In genomic region chr4:120601774-120602173, GRCm38 (mm10) we compare ENCODE assay signal across 36 mouse cellular contexts. TPM values are rescaled to one million over a fixed set of nuclear protein-coding genes. Genes with fewer than 3 reads are reported as not detected.
DNase-seq lines count a peak whose midpoint lies in the region; ATAC-seq and TF ChIP-seq lines count a peak whose summit lies in the region.
"Had no signal": no experiment of that assay in that cellular context is flagged by ENCODE, and none has a peak within 500 bp of the region (broad histone marks: within the 10 kb centered on the region; RNA-seq: fewer than 3 reads in every experiment).

No protein-coding gene starts in this region.

- no peak overlapping the region for H3K27ac ChIP-seq in heart, postnatal 0 days (ENCODE audit: low read depth)
- H3K27ac ChIP-seq in midbrain, embryonic 14.5 days (replicated peaks; ENCODE audit: low read depth, low read length): no peak overlapping the region
- H3K27ac ChIP-seq in midbrain, embryonic 13.5 days: no peak overlapping the region
- H3K27ac ChIP-seq in embryonic facial prominence, embryonic 14.5 days (replicated peaks; ENCODE audit: low read depth, low read length): no peak overlapping the region
- H3K27ac ChIP-seq: heart, adult 2 months; heart, embryonic 15.5 days; intestine, embryonic 15.5 days; kidney, postnatal 0 days; lung, embryonic 15.5 days; midbrain, embryonic 10.5 days; neural tube, embryonic 12.5 days had no signal

- H3K9ac ChIP-seq in heart, postnatal 0 days (replicated peaks; ENCODE audit: low read depth, low read length): no peak overlapping the region
- H3K9ac ChIP-seq in midbrain, embryonic 14.5 days (replicated peaks; ENCODE audit: low read length): no peak overlapping the region
- no peak overlapping the region for H3K9ac ChIP-seq in midbrain, embryonic 13.5 days (replicated peaks)
- no peak overlapping the region for H3K9ac ChIP-seq in embryonic facial prominence, embryonic 14.5 days (ENCODE audit: low read depth, low read length)
- H3K9ac ChIP-seq: heart, embryonic 15.5 days; intestine, embryonic 15.5 days; lung, embryonic 15.5 days; neural tube, embryonic 12.5 days had no signal

- no peak overlapping the region for H3K4me3 ChIP-seq in heart, postnatal 0 days (ENCODE audit: low read depth, low read length)
- H3K4me3 ChIP-seq in midbrain, embryonic 14.5 days (replicated peaks; ENCODE audit: low read depth, low read length): no peak overlapping the region
- no peak overlapping the region for H3K4me3 ChIP-seq in midbrain, embryonic 13.5 days (replicated peaks)
- no peak overlapping the region for H3K4me3 ChIP-seq in embryonic facial prominence, embryonic 14.5 days (ENCODE audit: low read depth, low read length)
- H3K4me3 ChIP-seq: heart, adult 2 months; heart, embryonic 15.5 days; intestine, embryonic 15.5 days; lung, embryonic 15.5 days; midbrain, embryonic 10.5 days; myocyte; neural tube, embryonic 12.5 days had no signal

- no peaks in the 10 kb centered on the region for H3K4me1 ChIP-seq in heart, postnatal 0 days (ENCODE audit: control insufficient read depth, insufficient read depth)
- H3K4me1 ChIP-seq in midbrain, embryonic 14.5 days (ENCODE audit: control insufficient read depth, insufficient read depth, low read length): 0 out of 2 replicates have a peak, but pooled peaks cover 2% of the 10 kb centered on the region
- peaks cover 10% of the 10 kb centered on the region; the same call in 1 of the 2 replicates for H3K4me1 ChIP-seq in midbrain, embryonic 13.5 days (replicated peaks)
- no peaks in the 10 kb centered on the region for H3K4me1 ChIP-seq in embryonic facial prominence, embryonic 14.5 days (ENCODE audit: control insufficient read depth, insufficient read depth, low read length)
- H3K4me1 ChIP-seq: intestine, embryonic 15.5 days; lung, embryonic 15.5 days; neural tube, embryonic 12.5 days had no signal

- H3K9me3 ChIP-seq in heart, postnatal 0 days (replicated peaks; ENCODE audit: control insufficient read depth, low read length): no peaks in the 10 kb centered on the region
- no peaks in the 10 kb centered on the region for H3K9me3 ChIP-seq in midbrain, embryonic 14.5 days (ENCODE audit: control insufficient read depth, low read length)
- no peaks in the 10 kb centered on the region for H3K9me3 ChIP-seq in midbrain, embryonic 13.5 days
- H3K9me3 ChIP-seq in embryonic facial prominence, embryonic 14.5 days (ENCODE audit: control insufficient read depth, low read length): no peaks in the 10 kb centered on the region
- H3K9me3 ChIP-seq: heart, embryonic 15.5 days; intestine, embryonic 15.5 days; lung, embryonic 15.5 days; midbrain, embryonic 10.5 days; neural tube, embryonic 12.5 days had no signal

- no peaks in the 10 kb centered on the region for H3K27me3 ChIP-seq in heart, postnatal 0 days (ENCODE audit: control insufficient read depth, insufficient read depth, low read length)
- H3K27me3 ChIP-seq in midbrain, embryonic 14.5 days (ENCODE audit: control insufficient read depth, insufficient read depth, low read length): no peaks in the 10 kb centered on the region
- no peaks in the 10 kb centered on the region for H3K27me3 ChIP-seq in midbrain, embryonic 13.5 days
- H3K27me3 ChIP-seq in embryonic facial prominence, embryonic 14.5 days (replicated peaks; ENCODE audit: control insufficient read depth, insufficient read depth, low read length): no peaks in the 10 kb centered on the region
- H3K27me3 ChIP-seq: heart, embryonic 15.5 days; intestine, embryonic 15.5 days; lung, embryonic 15.5 days; neural tube, embryonic 12.5 days had no signal

- no peak for TF ChIP-seq CTCF in heart, postnatal 0 days (IDR thresholded peaks at IDR 0.05; ENCODE audit: low read depth)

- no peak overlapping the region for H3K4me2 ChIP-seq in heart, postnatal 0 days (ENCODE audit: low read depth, low read length)
- H3K4me2 ChIP-seq in midbrain, embryonic 14.5 days (ENCODE audit: low read length): no peak overlapping the region
- H3K4me2 ChIP-seq in midbrain, embryonic 13.5 days (replicated peaks): no peak overlapping the region
- H3K4me2 ChIP-seq in embryonic facial prominence, embryonic 14.5 days (ENCODE audit: low read depth, low read length): no peak overlapping the region
- H3K4me2 ChIP-seq: heart, embryonic 15.5 days; intestine, embryonic 15.5 days; liver, embryonic 11.5 days; lung, embryonic 15.5 days; neural tube, embryonic 12.5 days had no signal

- ATAC-seq in heart, postnatal 0 days (ENCODE audit: insufficient read depth, low read depth): peak; percentile 68; the same call in 1 of the 2 replicates
- ATAC-seq in midbrain, embryonic 14.5 days (ENCODE audit: low FRiP score, low TSS enrichment): no peak
- ATAC-seq in midbrain, embryonic 13.5 days: no peak
- peak; percentile 65 for ATAC-seq in embryonic facial prominence, embryonic 14.5 days (ENCODE audit: low read depth)
- ATAC-seq: forebrain, embryonic 14.5 days; hindbrain, embryonic 16.5 days; intestine, embryonic 15.5 days had no signal

- TF ChIP-seq EP300 in heart, postnatal 0 days (IDR thresholded peaks at IDR 0.05; ENCODE audit: low read depth): no peak

- no peaks in the 10 kb centered on the region for H3K36me3 ChIP-seq in heart, postnatal 0 days (replicated peaks; ENCODE audit: control insufficient read depth, insufficient read depth, low read length)
- H3K36me3 ChIP-seq in midbrain, embryonic 14.5 days (ENCODE audit: control insufficient read depth, insufficient read depth, low read length): no peaks in the 10 kb centered on the region
- no peaks in the 10 kb centered on the region for H3K36me3 ChIP-seq in midbrain, embryonic 13.5 days
- H3K36me3 ChIP-seq in embryonic facial prominence, embryonic 14.5 days (ENCODE audit: control insufficient read depth, insufficient read depth, low read length): no peaks in the 10 kb centered on the region
- H3K36me3 ChIP-seq: heart, embryonic 15.5 days; intestine, embryonic 15.5 days; lung, embryonic 15.5 days; midbrain, embryonic 10.5 days; neural tube, embryonic 12.5 days had no signal

- peak; percentile 46 for DNase-seq in heart, postnatal 0 days (ENCODE audit: low spot score)
- no peak for DNase-seq in heart, adult 9 months (ENCODE audit: low spot score in 2 of 2)
- peak; percentile 21 for DNase-seq in midbrain, embryonic 14.5 days
- DNase-seq in embryonic facial prominence, embryonic 14.5 days (ENCODE audit: low spot score): peak; percentile 67
- no peak for DNase-seq in B cell, adult 2 months
- DNase-seq: adrenal gland, postnatal 25 days; cerebellum, adult 11-12 months; cerebellum, postnatal 10 days; gastrocnemius, postnatal 36 days; heart, adult 2 months; heart, postnatal 4 days; kidney, adult 2 months; layer of hippocampus, postnatal 36 days; right cerebral cortex, adult 18-20 months; thymus, postnatal 4 days had no signal

- 31% methylated on average over 1 of the region's 1 CpGs for WGBS in heart, postnatal 0 days
- WGBS in midbrain, embryonic 14.5 days: 78% methylated on average over 1 of the region's 1 CpGs
- 100% methylated on average over 1 of the region's 1 CpGs for WGBS in midbrain, embryonic 13.5 days
- WGBS in embryonic facial prominence, embryonic 14.5 days: 43% methylated on average over 1 of the region's 1 CpGs

RNA-seq across cellular contexts. Expression of gene Gm8439, which starts 13.2 kb away (rescaled TPM):
- total RNA-seq in heart, postnatal 0 days (2014; rRNA removed; ENCODE audit: low replicate concordance): not detected in 2 replicates
- polyA plus RNA-seq in heart, postnatal 0 days (2015; fragmentation: Nextera tagmentation; extraction: Ambion mirVana): 0.53 TPM in 1 of 2 replicates, not detected in the other
- not detected in 2 replicates for polyA plus RNA-seq in midbrain, embryonic 14.5 days (2014; fragmentation: Nextera tagmentation; extraction: Ambion mirVana)
- not detected in 2 replicates for polyA plus RNA-seq in midbrain, embryonic 13.5 days (2015; fragmentation: Nextera tagmentation; extraction: Ambion mirVana)
- polyA plus RNA-seq in embryonic facial prominence, embryonic 14.5 days (2014; fragmentation: Nextera tagmentation; extraction: Ambion mirVana): not detected in 2 replicates
- total RNA-seq: adrenal gland, adult 18-20 months; adrenal gland, postnatal 25 days; common myeloid progenitor, adult 5-6 weeks; gastrocnemius, postnatal 36 days; heart, adult 2 months; heart, postnatal 4 days; layer of hippocampus, postnatal 36 days; left cerebral cortex, postnatal 10 days; megakaryocyte progenitor cell, adult 5-6 weeks; MEL; midbrain, postnatal 0 days had no signal
- polyA plus RNA-seq: forebrain, embryonic 14.5 days; heart, adult 2 months; heart, embryonic 15.5 days; hindbrain, embryonic 16.5 days; intestine, embryonic 15.5 days; kidney, adult 2 months; large intestine, adult 2 months; limb, embryonic 11.5 days; liver, embryonic 11.5 days; lung, embryonic 15.5 days; midbrain, embryonic 10.5 days; midbrain, postnatal 0 days; myocyte; neural tube, embryonic 12.5 days; spleen, adult 2 months; thymus, postnatal 0 days had no signal

RNA-seq across cellular contexts. Expression of gene Ctps, which starts 31.7 kb away (rescaled TPM):
- 61.2 and 79.7 TPM in 2 replicates for total RNA-seq in heart, postnatal 0 days (2014; rRNA removed; ENCODE audit: low replicate concordance)
- 57.8 and 66.6 TPM in 2 replicates for polyA plus RNA-seq in heart, postnatal 0 days (2015; fragmentation: Nextera tagmentation; extraction: Ambion mirVana)
- 77.0 and 95.2 TPM in 2 replicates for polyA plus RNA-seq in midbrain, embryonic 14.5 days (2014; fragmentation: Nextera tagmentation; extraction: Ambion mirVana)
- polyA plus RNA-seq in midbrain, embryonic 13.5 days (2015; fragmentation: Nextera tagmentation; extraction: Ambion mirVana): 79.5 and 83.0 TPM in 2 replicates
- 77.3 and 84.1 TPM in 2 replicates for polyA plus RNA-seq in embryonic facial prominence, embryonic 14.5 days (2014; fragmentation: Nextera tagmentation; extraction: Ambion mirVana)

Comparison
In these comparisons a context has a peak if more than half of its experiments do, and no peak if none do; other contexts are left out.
1. DNase-seq: peak in heart, postnatal 0 days (single experiment), midbrain, embryonic 14.5 days (single experiment) and embryonic facial prominence, embryonic 14.5 days (single experiment); none in heart, adult 9 months (0 of 2) and B cell, adult 2 months (0 of 2).
2. ATAC-seq: peak in heart, postnatal 0 days (single experiment) and embryonic facial prominence, embryonic 14.5 days (single experiment); none in midbrain, embryonic 14.5 days (single experiment) and midbrain, embryonic 13.5 days (single experiment).